Mouse (Mus musculus) liver, embryonic 12.5 days (tissue): ENCODE data around the gene Cdkn1b. TPM values are rescaled to one million over a fixed set of nuclear protein-coding genes. Genes with fewer than 3 reads are reported as not detected.

Experiments used
- ATAC-seq: fragments of 200-750 bp; cut with Nextera tagmentation; 2 replicates; pipeline ENCODE4 v1.8.0; 2017; ENCODE audit warnings: moderate number of reproducible peaks, mild to moderate bottlenecking, moderate library complexity
- H3K27ac ChIP-seq: fragments of 300-500 bp; sonication (generic); 2 replicates; pipeline ENCODE4 v1.5.1; 2016; ENCODE audit warnings: mild to moderate bottlenecking
- H3K27me3 ChIP-seq: fragments of 300-500 bp; sonication (generic); replicated peaks from 2 replicates; pipeline ENCODE4 v1.6.1; 2016; ENCODE audit warnings: mild to moderate bottlenecking, moderate library complexity
- H3K36me3 ChIP-seq: fragments of 300-500 bp; sonication (generic); 2 replicates; pipeline ENCODE4 v1.6.1; 2016; ENCODE audit warnings: mild to moderate bottlenecking, moderate library complexity
- H3K4me1 ChIP-seq: fragments of 300-500 bp; sonication (generic); 2 replicates; pipeline ENCODE4 v1.6.1; 2016
- H3K4me2 ChIP-seq: fragments of 300-500 bp; sonication (generic); 2 replicates; pipeline ENCODE4 v1.6.1; 2016; ENCODE audit warnings: mild to moderate bottlenecking, moderate library complexity
- H3K4me3 ChIP-seq: fragments of 300-500 bp; sonication (generic); 2 replicates; pipeline ENCODE4 v1.5.1; 2016; ENCODE audit warnings: mild to moderate bottlenecking, moderate library complexity
- H3K9ac ChIP-seq: fragments of 300-500 bp; sonication (generic); 2 replicates; pipeline ENCODE4 v1.6.1; 2016; ENCODE audit warnings: mild to moderate bottlenecking, moderate library complexity
- H3K9me3 ChIP-seq: fragments of 300-500 bp; sonication (generic); replicated peaks from 2 replicates; pipeline ENCODE4 v1.6.1; 2016; ENCODE audit warnings: mild to moderate bottlenecking, moderate library complexity
- WGBS: fragments of 180-500 bp; shearing (Covaris S2); methylation state at CpG from one replicate; pipeline ENCODE4 v1.1.7; 2016; ENCODE audit not compliant: insufficient replicate concordance; 5-methylcytosine and 5-hydroxymethylcytosine counted together
- polyA plus RNA-seq: library from polyadenylated mRNA; unstranded; fragments of >200 nt; fragmentation: Nextera tagmentation; extraction: Ambion mirVana; gene quantifications from 2 replicates; pipeline ENCODE4 v1.2.1, GENCODE M21; 2016

The Cdkn1b gene
- polyA plus RNA-seq, 1 experiment from 2014 or later = 9.5 TPM

- no peak overlapping the region for H3K4me2 ChIP-seq
- no peak for ATAC-seq
- H3K4me1 ChIP-seq = peaks cover 26% of the 10 kb centered on the region
Measured at GRCm38 (mm10) chr6:134905811-134906210, 14.4 kb upstream of the Cdkn1b start.

GRCm38 (mm10) chr6:134914523-134914922 lies 5.7 kb upstream of the Cdkn1b start:
- Histone ChIP-seq H3K27me3 (peaks cover 17% of the 10 kb centered on the region), H3K9ac (no peak overlapping the region), H3K27ac (no peak overlapping the region), H3K36me3 (no peaks in the 10 kb centered on the region), H3K4me1 (peaks cover 32% of the 10 kb centered on the region), H3K9me3 (no peaks in the 10 kb centered on the region), H3K4me3 (no peak overlapping the region), H3K4me2 (no peak overlapping the region)
- WGBS = 71% methylated on average over 5 of the region's 5 CpGs
- ATAC-seq = no peak

More at GRCm38 (mm10) chr6:134905811-134906210, 14.4 kb upstream of the Cdkn1b start:
- no peaks in the 10 kb centered on the region for H3K36me3 ChIP-seq
- no peak overlapping the region for H3K27ac ChIP-seq
- no peak overlapping the region for H3K4me3 ChIP-seq
- no peak overlapping the region for H3K9ac ChIP-seq
- H3K9me3 ChIP-seq = no peaks in the 10 kb centered on the region
- no peaks in the 10 kb centered on the region for H3K27me3 ChIP-seq
- 61% methylated on average over 1 of the region's 1 CpGs for WGBS

- Histone ChIP-seq H3K9me3 (no peaks in the 10 kb centered on the region), H3K4me1 (peaks cover 37% of the 10 kb centered on the region), H3K4me3 (peak overlapping the region; percentile 54), H3K9ac (peak overlapping the region; percentile 59), H3K27me3 (peaks cover 17% of the 10 kb centered on the region), H3K27ac (no peak overlapping the region), H3K36me3 (no peaks in the 10 kb centered on the region), H3K4me2 (peak overlapping the region; percentile 75)
- WGBS = 2% methylated on average over 11 of the region's 11 CpGs
- no peak for ATAC-seq
Measured at GRCm38 (mm10) chr6:134916641-134917040, 3.6 kb upstream of the Cdkn1b start.

- Histone ChIP-seq H3K4me3 (peak overlapping the region; percentile 54), H3K27ac (no peak overlapping the region), H3K36me3 (peaks cover 3% of the 10 kb centered on the region; the same call in 1 of the 2 replicates), H3K9ac (peak overlapping the region; percentile 59), H3K4me2 (peak overlapping the region; percentile 75), H3K4me1 (peaks cover 41% of the 10 kb centered on the region), H3K27me3 (peaks cover 17% of the 10 kb centered on the region), H3K9me3 (no peaks in the 10 kb centered on the region)
- no peak for ATAC-seq
- 3% methylated on average over 11 of the region's 11 CpGs for WGBS
Measured at GRCm38 (mm10) chr6:134917087-134917486, 3.1 kb upstream of the Cdkn1b start.

- ATAC-seq = no peak
- H3K9ac ChIP-seq = no peak overlapping the region
- no peak overlapping the region for H3K4me3 ChIP-seq
Measured at GRCm38 (mm10) chr6:134918769-134919168, 1.4 kb upstream of the Cdkn1b start.

GRCm38 (mm10) chr6:134919511-134920189 lies 551 bp upstream of the Cdkn1b start:
- 7% methylated on average over 37 of the region's 37 CpGs for WGBS
- H3K4me3 ChIP-seq = peak overlapping the region; percentile 92
- no peaks in the 10 kb centered on the region for H3K9me3 ChIP-seq
- H3K27ac ChIP-seq = peak overlapping the region; percentile 98
- ATAC-seq = peak; percentile 45
- peak overlapping the region; percentile 100 for H3K4me2 ChIP-seq
- peaks cover 63% of the 10 kb centered on the region for H3K4me1 ChIP-seq
- H3K9ac ChIP-seq = peak overlapping the region; percentile 94
- H3K27me3 ChIP-seq = peaks cover 6% of the 10 kb centered on the region
- H3K36me3 ChIP-seq = peaks cover 22% of the 10 kb centered on the region

More at GRCm38 (mm10) chr6:134918769-134919168, 1.4 kb upstream of the Cdkn1b start:
- peaks cover 13% of the 10 kb centered on the region for H3K36me3 ChIP-seq
- WGBS = 89% methylated on average over 10 of the region's 10 CpGs
- peaks cover 14% of the 10 kb centered on the region for H3K27me3 ChIP-seq
- H3K9me3 ChIP-seq = no peaks in the 10 kb centered on the region
- no peak overlapping the region for H3K27ac ChIP-seq
- H3K4me2 ChIP-seq = peak overlapping the region; percentile 100; the same call in 1 of the 2 replicates
- peaks cover 56% of the 10 kb centered on the region for H3K4me1 ChIP-seq

- peak overlapping the region; percentile 100 for H3K4me2 ChIP-seq
- peaks cover 68% of the 10 kb centered on the region for H3K4me1 ChIP-seq
- H3K9me3 ChIP-seq = no peaks in the 10 kb centered on the region
- peak; percentile 51 for ATAC-seq
- H3K4me3 ChIP-seq = peak overlapping the region; percentile 92
- WGBS = under 1% methylated on average over 32 of the region's 32 CpGs
- peaks cover 29% of the 10 kb centered on the region for H3K36me3 ChIP-seq
- no peaks in the 10 kb centered on the region; the same call in 1 of the 2 replicates for H3K27me3 ChIP-seq
- H3K27ac ChIP-seq = peak overlapping the region; percentile 98
- peak overlapping the region; percentile 94 for H3K9ac ChIP-seq
Measured at GRCm38 (mm10) chr6:134921014-134921694, 953 bp downstream of the Cdkn1b start.

GRCm38 (mm10) chr6:134921695-134922510 lies 1.7 kb downstream of the Cdkn1b start:
- no peak for ATAC-seq
- Histone ChIP-seq H3K4me1 (peaks cover 63% of the 10 kb centered on the region), H3K4me2 (peak overlapping the region; percentile 100), H3K27me3 (no peaks in the 10 kb centered on the region; the same call in 1 of the 2 replicates), H3K27ac (peak overlapping the region; percentile 98), H3K9ac (peak overlapping the region; percentile 94), H3K9me3 (no peaks in the 10 kb centered on the region), H3K36me3 (peaks cover 29% of the 10 kb centered on the region), H3K4me3 (peak overlapping the region; percentile 92)
- WGBS = 10% methylated on average over 20 of the region's 20 CpGs

GRCm38 (mm10) chr6:134922511-134923195 lies 2.5 kb downstream of the Cdkn1b start:
- 24% methylated on average over 9 of the region's 9 CpGs for WGBS

GRCm38 (mm10) chr6:134923670-134924069 lies 3.5 kb downstream of the Cdkn1b start:
- no peak for ATAC-seq
- Histone ChIP-seq H3K27ac (no peak overlapping the region; the same call in 1 of the 2 replicates), H3K4me3 (peak overlapping the region; percentile 19; the same call in 1 of the 2 replicates), H3K36me3 (peaks cover 29% of the 10 kb centered on the region), H3K4me1 (peaks cover 49% of the 10 kb centered on the region), H3K9me3 (no peaks in the 10 kb centered on the region), H3K27me3 (no peaks in the 10 kb centered on the region; the same call in 1 of the 2 replicates), H3K9ac (peak overlapping the region; percentile 35), H3K4me2 (peak overlapping the region; percentile 43)
- WGBS = 75% methylated on average over 4 of the region's 4 CpGs

More at GRCm38 (mm10) chr6:134922511-134923195, 2.5 kb downstream of the Cdkn1b start:
- no peak for ATAC-seq
- Histone ChIP-seq H3K27ac (peak overlapping the region; percentile 98), H3K27me3 (no peaks in the 10 kb centered on the region; the same call in 1 of the 2 replicates), H3K36me3 (peaks cover 29% of the 10 kb centered on the region), H3K4me3 (peak overlapping the region; percentile 92), H3K9me3 (no peaks in the 10 kb centered on the region), H3K4me1 (peaks cover 57% of the 10 kb centered on the region), H3K9ac (peak overlapping the region; percentile 94), H3K4me2 (peak overlapping the region; percentile 100)

- Histone ChIP-seq H3K36me3 (peaks cover 29% of the 10 kb centered on the region), H3K9ac (no peak overlapping the region), H3K27ac (no peak overlapping the region), H3K4me3 (no peak overlapping the region), H3K4me1 (peaks cover 43% of the 10 kb centered on the region), H3K4me2 (peak overlapping the region; percentile 19; the same call in 1 of the 2 replicates), H3K27me3 (no peaks in the 10 kb centered on the region; the same call in 1 of the 2 replicates), H3K9me3 (no peaks in the 10 kb centered on the region)
- ATAC-seq = no peak
- WGBS = 58% methylated on average over 3 of the region's 3 CpGs
Measured at GRCm38 (mm10) chr6:134924262-134924661, 4.1 kb downstream of the Cdkn1b start.
